Mouse (Mus musculus) neural tube, embryonic 11.5 days (tissue): ENCODE data around the gene Zfp335. TPM values are rescaled to one million over a fixed set of nuclear protein-coding genes. Genes with fewer than 3 reads are reported as not detected.
A peak's percentile ranks its signal among the peaks of the same experiment; 100 is the strongest.

Source experiments
- ATAC-seq: fragments of 200-750 bp; cut with Nextera tagmentation; 2 replicates; pipeline ENCODE4 v1.8.0; 2017; ENCODE audit warnings: moderate number of reproducible peaks, mild to moderate bottlenecking, moderate TSS enrichment, moderate library complexity; ENCODE audit not compliant: insufficient read depth, low FRiP score, low TSS enrichment
- DNase-seq: peaks from one replicate; pipeline ENCODE4 v3.0.0-alpha.2; 2015; ENCODE audit warnings: low spot score
- H3K27ac ChIP-seq: fragments of 300-500 bp; sonication (generic); 2 replicates; pipeline ENCODE4 v1.5.1; 2014; ENCODE audit warnings: low read depth, mild to moderate bottlenecking, low read length
- H3K27me3 ChIP-seq: fragments of 300-500 bp; sonication (generic); 2 replicates; pipeline ENCODE4 v1.6.1; 2014; ENCODE audit warnings: mild to moderate bottlenecking, low read length, mixed read lengths; ENCODE audit not compliant: control insufficient read depth, insufficient read depth
- H3K36me3 ChIP-seq: fragments of 300-500 bp; sonication (generic); 2 replicates; pipeline ENCODE4 v1.6.1; 2014; ENCODE audit warnings: mild to moderate bottlenecking, low read length, moderate library complexity, mixed read lengths; ENCODE audit not compliant: control insufficient read depth, insufficient read depth
- H3K4me1 ChIP-seq: fragments of 300-500 bp; sonication (generic); 2 replicates; pipeline ENCODE4 v1.6.1; 2014; ENCODE audit warnings: low read length, mixed read lengths; ENCODE audit not compliant: control insufficient read depth, insufficient read depth
- H3K4me2 ChIP-seq: fragments of 300-500 bp; sonication (generic); 2 replicates; pipeline ENCODE4 v1.6.1; 2014; ENCODE audit warnings: low read depth, mild to moderate bottlenecking, moderate library complexity
- H3K4me3 ChIP-seq: fragments of 300-500 bp; sonication (generic); 2 replicates; pipeline ENCODE4 v1.5.1; 2014; ENCODE audit warnings: low read depth, low read length
- H3K9ac ChIP-seq: fragments of 300-500 bp; sonication (generic); 2 replicates; pipeline ENCODE4 v1.6.1; 2014; ENCODE audit warnings: mild to moderate bottlenecking, low read length
- H3K9me3 ChIP-seq: fragments of 300-500 bp; sonication (generic); 2 replicates; pipeline ENCODE4 v1.6.1; 2016; ENCODE audit warnings: low read length; ENCODE audit not compliant: control insufficient read depth
- WGBS: fragments of 180-500 bp; shearing (Covaris S2); extraction: QIAGEN DNeasy Blood & Tissue Kit; methylation state at CpG from one replicate; pipeline ENCODE4 v1.1.7; 2014; 5-methylcytosine and 5-hydroxymethylcytosine counted together
- polyA plus RNA-seq: library from polyadenylated mRNA; unstranded; fragments of >200 nt; fragmentation: Nextera tagmentation; extraction: Ambion mirVana; gene quantifications from 2 replicates; pipeline ENCODE4 v1.2.1, GENCODE M21; 2014

The Zfp335 gene
- polyA plus RNA-seq, 1 experiment from 2014 or later: 13.9 TPM

DNA sequence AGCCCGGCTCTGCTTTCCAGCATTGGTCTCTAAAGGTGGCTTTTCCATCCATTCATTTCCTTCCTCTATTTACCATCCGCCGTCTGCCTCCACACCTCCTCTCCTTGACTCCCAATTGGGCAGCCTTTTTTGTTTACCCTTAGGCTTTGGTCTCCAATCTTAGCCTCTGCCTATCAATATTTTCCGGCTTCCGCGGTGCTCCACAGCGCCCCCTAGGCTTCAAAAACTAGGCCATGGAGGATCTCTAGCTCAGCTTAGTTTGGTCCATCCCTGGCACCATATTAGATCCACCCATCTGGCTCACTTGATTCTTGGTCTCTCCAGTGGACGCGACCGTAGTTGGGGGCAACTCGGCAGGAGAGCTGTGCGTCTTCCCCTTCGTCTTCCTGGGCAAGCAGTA is 38.9 kb upstream of the Zfp335 start:
- H3K9me3 ChIP-seq: no peaks in the 10 kb centered on the region
- peak; percentile 41 for DNase-seq
- no peaks in the 10 kb centered on the region for H3K4me1 ChIP-seq
- H3K36me3 ChIP-seq: no peaks in the 10 kb centered on the region
- no peak overlapping the region for H3K4me2 ChIP-seq
- H3K4me3 ChIP-seq: no peak overlapping the region
- 20% methylated on average over 13 of the region's 13 CpGs for WGBS
- H3K27ac ChIP-seq: no peak overlapping the region
- peaks cover 58% of the 10 kb centered on the region for H3K27me3 ChIP-seq
- ATAC-seq: no peak
- H3K9ac ChIP-seq: no peak overlapping the region

GRCm38 (mm10) chr2:164948962-164949361 is 37.4 kb upstream of the Zfp335 start:
- no peak overlapping the region for H3K4me3 ChIP-seq

GRCm38 (mm10) chr2:164947930-164948329 is 36.4 kb upstream of the Zfp335 start:
- Histone ChIP-seq H3K9ac (no peak overlapping the region), H3K4me3 (no peak overlapping the region), H3K27ac (no peak overlapping the region), H3K4me1 (no peaks in the 10 kb centered on the region), H3K4me2 (no peak overlapping the region), H3K9me3 (no peaks in the 10 kb centered on the region), H3K27me3 (peaks cover 58% of the 10 kb centered on the region), H3K36me3 (no peaks in the 10 kb centered on the region)
- 9% methylated on average over 5 of the region's 7 CpGs for WGBS
- ATAC-seq (no peak), DNase-seq (no peak)

More at GRCm38 (mm10) chr2:164948962-164949361, 37.4 kb upstream of the Zfp335 start:
- 5% methylated on average over 25 of the region's 25 CpGs for WGBS
- Histone ChIP-seq H3K4me2 (peak overlapping the region; percentile 17; the same call in 1 of the 2 replicates), H3K4me1 (no peaks in the 10 kb centered on the region), H3K36me3 (no peaks in the 10 kb centered on the region), H3K9me3 (no peaks in the 10 kb centered on the region), H3K27ac (no peak overlapping the region), H3K9ac (no peak overlapping the region), H3K27me3 (peaks cover 58% of the 10 kb centered on the region)
- DNase-seq: peak; percentile 35
- no peak for ATAC-seq

DNA sequence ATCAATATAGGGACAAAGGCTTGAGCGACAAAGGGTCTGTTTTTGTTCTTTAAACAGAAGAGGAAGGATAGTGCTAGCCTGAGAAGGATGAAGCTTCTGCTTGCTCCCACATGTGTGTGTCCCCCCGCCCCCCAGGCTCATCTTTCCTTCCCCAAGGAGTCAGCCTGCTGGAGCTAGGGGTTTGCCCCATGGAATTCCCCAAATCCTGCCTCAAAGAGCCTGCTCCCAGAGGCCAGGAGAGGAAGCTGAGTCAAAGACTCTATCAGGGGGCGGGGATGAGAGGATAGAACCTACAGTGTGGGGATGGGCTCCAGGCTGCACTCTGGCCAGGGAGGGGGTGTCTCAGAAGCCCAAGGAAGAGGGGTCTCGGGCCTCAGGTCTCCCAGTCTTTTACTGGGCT is 35.9 kb upstream of the Zfp335 start:
- Histone ChIP-seq H3K4me3 (no peak overlapping the region), H3K9me3 (no peaks in the 10 kb centered on the region), H3K27ac (no peak overlapping the region), H3K4me2 (no peak overlapping the region), H3K36me3 (no peaks in the 10 kb centered on the region), H3K4me1 (no peaks in the 10 kb centered on the region), H3K27me3 (peaks cover 53% of the 10 kb centered on the region), H3K9ac (no peak overlapping the region)
- ATAC-seq (no peak), DNase-seq (no peak)
- WGBS: 33% methylated on average over 4 of the region's 4 CpGs

GRCm38 (mm10) chr2:164942692-164943290 is 31.2 kb upstream of the Zfp335 start:
- peaks cover 21% of the 10 kb centered on the region for H3K27me3 ChIP-seq
- ATAC-seq: no peak
- H3K4me3 ChIP-seq: no peak overlapping the region

GRCm38 (mm10) chr2:164940140-164940830 is 28.7 kb upstream of the Zfp335 start, which contains the start of gene Mmp9:
Gene Mmp9, plus strand, starts transcription at chr2:164940780.
- H3K4me1 ChIP-seq: peaks cover 19% of the 10 kb centered on the region
- H3K9me3 ChIP-seq: no peaks in the 10 kb centered on the region
- H3K36me3 ChIP-seq: no peaks in the 10 kb centered on the region
- ATAC-seq (no peak), DNase-seq (no peak)
- peaks cover 19% of the 10 kb centered on the region for H3K27me3 ChIP-seq
- H3K9ac ChIP-seq: no peak within 1 kb of the TSS
- no peak within 1 kb of the TSS for H3K27ac ChIP-seq
- no peak within 1 kb of the TSS for H3K4me3 ChIP-seq
- 22% methylated on average over 10 of the region's 10 CpGs for WGBS
- no peak within 1 kb of the TSS for H3K4me2 ChIP-seq

More at GRCm38 (mm10) chr2:164942692-164943290, 31.2 kb upstream of the Zfp335 start:
- H3K4me1 ChIP-seq: peaks cover 19% of the 10 kb centered on the region
- H3K4me2 ChIP-seq: no peak overlapping the region
- H3K9me3 ChIP-seq: no peaks in the 10 kb centered on the region
- 29% methylated on average over 5 of the region's 5 CpGs for WGBS
- H3K27ac ChIP-seq: no peak overlapping the region
- DNase-seq: no peak
- H3K36me3 ChIP-seq: no peaks in the 10 kb centered on the region
- no peak overlapping the region for H3K9ac ChIP-seq

GRCm38 (mm10) chr2:164939106-164939505 is 27.5 kb upstream of the Zfp335 start:
- Histone ChIP-seq H3K4me2 (peak overlapping the region; percentile 49), H3K9me3 (no peaks in the 10 kb centered on the region), H3K4me3 (peak overlapping the region; percentile 20; the same call in 1 of the 2 replicates), H3K27me3 (peaks cover 19% of the 10 kb centered on the region), H3K9ac (no peak overlapping the region), H3K36me3 (no peaks in the 10 kb centered on the region), H3K27ac (no peak overlapping the region), H3K4me1 (peaks cover 19% of the 10 kb centered on the region)
- under 1% methylated on average over 11 of the region's 11 CpGs for WGBS
- ATAC-seq (0 out of 2 replicates have a peak, but pooled peaks have one; percentile 31), DNase-seq (no peak)

- Histone ChIP-seq H3K4me2 (peak overlapping the region; percentile 49), H3K36me3 (no peaks in the 10 kb centered on the region), H3K4me3 (peak overlapping the region; percentile 20), H3K27me3 (peaks cover 19% of the 10 kb centered on the region), H3K9ac (no peak overlapping the region), H3K4me1 (peaks cover 19% of the 10 kb centered on the region), H3K9me3 (no peaks in the 10 kb centered on the region), H3K27ac (no peak overlapping the region)
- DNase-seq (peak; percentile 65), ATAC-seq (peak; percentile 86)
- WGBS: 3% methylated on average over 39 of the region's 39 CpGs
These were observed 26.9 kb upstream of the Zfp335 start for GRCm38 (mm10) chr2:164938146-164939091.
